Mouse (Mus musculus): ENCODE results near the gene Mcm5.

The Mcm5 gene

GRCm38 (mm10) chr8:75093399-75094156 lies 15.8 kb upstream of the Mcm5 start, which contains the start of gene Hmox1:
Gene Hmox1, plus strand, starts transcription at chr8:75093621.
- DNase-seq (ENCODE audit: low read depth, low spot score): peak; percentile 97

- no peak for DNase-seq (ENCODE audit: low read depth, low spot score)
Measured at GRCm38 (mm10) chr8:75102956-75103355, 6.4 kb upstream of the Mcm5 start.

DNA sequence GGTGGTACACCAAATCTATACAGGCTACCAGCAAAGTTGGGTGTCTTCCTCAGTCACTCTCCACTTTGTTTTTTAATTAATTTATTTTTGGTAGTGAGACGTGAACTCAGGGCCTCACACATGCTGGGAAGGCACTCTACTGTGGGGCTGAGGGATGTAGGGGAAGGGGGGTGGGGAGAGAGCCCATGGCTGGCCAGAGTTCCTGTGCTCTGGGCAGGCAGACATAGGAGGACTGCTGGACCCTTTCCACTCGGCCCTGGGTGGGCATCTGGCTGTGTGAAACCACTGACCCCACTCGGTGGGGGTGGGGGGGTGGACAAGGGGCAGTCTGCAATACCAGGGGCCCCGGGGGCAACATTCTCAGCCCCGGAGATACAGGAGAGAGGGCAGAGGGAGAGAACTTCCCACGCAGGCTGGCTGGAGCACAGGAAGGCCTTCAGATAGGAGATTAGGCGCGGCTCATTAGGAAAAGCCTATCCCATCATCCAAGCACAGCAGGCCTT lies 5.9 kb upstream of the Mcm5 start:
- no peak for DNase-seq (ENCODE audit: low read depth, low spot score)

GRCm38 (mm10) chr8:75108527-75109235 lies 688 bp upstream of the Mcm5 start:
- peak; percentile 91 for DNase-seq (ENCODE audit: low read depth, low spot score)

DNA sequence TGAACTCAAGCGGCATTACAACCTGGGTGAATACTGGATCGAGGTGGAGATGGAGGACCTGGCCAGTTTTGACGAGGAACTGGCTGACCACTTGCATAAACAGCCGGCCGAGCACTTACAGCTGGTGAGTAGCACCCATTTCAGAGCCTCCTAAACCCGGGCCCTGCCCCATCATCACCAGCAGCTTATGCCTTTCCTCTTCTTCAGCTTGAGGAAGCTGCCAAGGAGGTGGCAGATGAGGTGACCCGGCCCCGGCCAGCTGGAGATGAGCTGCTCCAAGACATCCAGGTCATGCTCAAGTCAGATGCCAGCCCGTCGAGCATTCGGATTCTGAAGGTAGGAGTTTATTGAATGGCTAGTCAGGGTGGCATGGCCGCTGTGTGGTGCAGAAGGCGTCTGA lies 724 bp downstream of the Mcm5 start:
- DNase-seq (ENCODE audit: low read depth, low spot score): no peak

GRCm38 (mm10) chr8:75118505-75118904 lies 9.1 kb downstream of the Mcm5 start:
- no peak for DNase-seq (ENCODE audit: low read depth, low spot score)

GRCm38 (mm10) chr8:75119287-75119686 lies 9.9 kb downstream of the Mcm5 start:
- DNase-seq (ENCODE audit: low read depth, low spot score): no peak

DNA sequence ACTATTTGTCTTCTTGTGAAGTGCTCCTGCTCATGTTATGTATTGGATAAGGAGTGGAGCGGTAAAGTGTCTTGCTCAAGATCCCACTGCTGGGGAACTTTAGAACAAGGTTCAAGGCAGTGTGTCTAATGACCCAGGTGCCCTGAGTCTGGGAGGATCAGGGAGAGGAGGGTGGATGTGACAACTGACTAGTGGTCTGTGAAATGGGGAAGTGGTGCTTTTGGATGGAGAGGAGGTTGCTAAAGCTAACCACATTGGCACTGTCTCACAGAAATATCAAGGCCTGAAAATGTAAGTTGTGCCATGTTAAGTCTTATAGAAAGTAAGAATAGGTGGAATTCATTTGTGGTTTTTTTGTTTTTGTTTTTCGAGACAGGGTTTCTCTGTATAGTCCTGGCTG lies 10.4 kb downstream of the Mcm5 start:
- DNase-seq (ENCODE audit: low read depth, low spot score): no peak

DNA sequence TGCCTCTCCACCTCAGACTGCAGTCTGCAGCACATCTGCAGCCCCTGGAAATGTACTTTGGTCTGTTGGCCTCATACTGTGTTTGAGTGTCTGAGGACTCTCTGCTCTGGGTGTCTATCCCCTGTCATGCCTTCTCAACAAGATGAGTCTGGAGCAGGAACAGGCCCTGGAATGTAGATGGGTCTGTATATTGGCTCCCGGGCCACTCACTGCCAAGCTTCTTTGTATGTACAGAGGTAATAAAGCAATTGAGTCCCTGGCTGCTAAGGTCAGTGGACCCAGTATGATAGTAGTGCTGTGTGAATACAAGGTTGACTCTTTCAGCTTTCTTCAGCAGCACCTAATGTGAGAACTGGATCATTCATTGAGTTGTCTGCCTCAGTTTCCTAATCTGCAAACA lies 18.0 kb downstream of the Mcm5 start:
- DNase-seq (ENCODE audit: low read depth, low spot score): no peak

DNA sequence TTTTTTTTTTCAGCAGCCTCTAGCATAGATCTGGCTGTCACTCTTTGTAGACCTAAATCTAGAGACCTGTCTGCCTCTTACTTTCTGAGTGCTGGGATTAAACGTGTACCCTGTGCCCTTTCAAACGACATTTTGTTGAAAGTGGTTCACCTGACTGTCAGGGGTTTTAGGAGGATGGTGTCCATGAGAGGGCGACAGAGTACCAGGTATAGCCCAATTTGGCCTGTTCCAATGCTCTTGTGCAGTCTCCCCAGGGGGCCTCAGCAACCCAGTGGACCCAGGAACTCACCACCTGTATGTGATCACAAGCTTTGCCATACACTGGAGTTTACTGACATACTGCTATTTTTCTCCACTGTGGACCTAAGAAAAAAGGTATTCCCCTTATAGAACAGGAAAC lies 23.1 kb downstream of the Mcm5 start:
- DNase-seq (ENCODE audit: low read depth, low spot score): peak; percentile 60

DNA sequence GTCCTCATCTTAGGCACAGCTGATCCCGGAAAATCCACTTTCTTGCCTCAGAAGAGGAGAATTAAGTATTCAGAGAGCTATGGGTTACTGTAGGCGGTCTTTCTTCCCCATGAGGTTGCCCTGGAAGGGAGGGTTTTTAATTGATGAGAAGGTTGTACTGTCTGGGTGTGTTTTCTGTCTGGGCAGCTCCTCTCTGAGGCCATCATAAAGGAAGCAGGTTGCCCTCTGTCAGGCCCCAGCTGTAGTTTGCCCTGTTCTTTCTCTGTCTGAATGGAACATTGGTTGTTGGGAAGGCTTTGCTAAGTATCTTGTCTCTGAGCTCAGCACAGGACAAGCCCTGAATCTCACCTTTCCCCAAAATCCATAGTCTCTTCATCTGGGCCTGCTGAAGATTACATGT lies 24.0 kb downstream of the Mcm5 start:
- no peak for DNase-seq (ENCODE audit: low read depth, low spot score)

DNA sequence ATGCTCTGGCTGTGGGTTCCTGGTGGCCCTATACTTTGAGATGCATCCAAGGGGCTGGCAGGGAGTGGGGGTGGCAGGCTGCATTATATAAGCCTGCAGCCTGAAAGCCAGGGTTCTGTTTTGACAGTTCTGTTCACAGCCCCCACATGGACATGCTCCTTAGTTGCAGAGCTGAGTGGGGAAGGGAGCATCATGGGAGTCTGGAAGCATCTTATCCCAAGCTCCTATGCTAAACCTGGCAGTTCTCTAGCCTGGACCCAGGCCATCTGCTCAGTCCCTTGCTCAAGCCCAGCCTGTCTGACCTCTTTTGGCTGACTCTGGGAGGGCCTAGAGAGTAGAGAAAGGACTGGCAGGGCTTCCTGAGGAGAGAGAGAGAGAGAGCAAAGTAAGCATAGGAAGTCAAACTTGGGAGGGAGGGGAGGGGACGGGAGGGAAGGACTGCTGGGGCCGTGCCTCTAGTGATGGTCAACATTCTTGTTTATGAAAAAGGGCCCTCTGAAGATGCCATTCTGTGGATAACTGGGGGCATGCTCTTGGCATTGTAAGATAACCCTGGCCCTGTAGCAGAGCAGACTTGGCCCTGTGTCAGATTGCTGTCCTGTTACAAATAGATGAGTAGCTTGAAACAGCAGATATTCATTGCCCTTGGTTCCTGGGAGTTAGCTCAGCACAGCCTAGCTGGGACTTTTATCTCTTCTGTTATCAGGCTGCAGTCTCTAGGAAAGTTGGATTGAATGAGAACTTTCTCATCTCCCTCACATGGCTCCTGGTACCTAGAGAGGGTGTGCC lies 25.4 kb downstream of the Mcm5 start:
- DNase-seq (ENCODE audit: low read depth, low spot score): no peak

GRCm38 (mm10) chr8:75135756-75136155 lies 26.4 kb downstream of the Mcm5 start:
- no peak for DNase-seq (ENCODE audit: low read depth, low spot score)

DNA sequence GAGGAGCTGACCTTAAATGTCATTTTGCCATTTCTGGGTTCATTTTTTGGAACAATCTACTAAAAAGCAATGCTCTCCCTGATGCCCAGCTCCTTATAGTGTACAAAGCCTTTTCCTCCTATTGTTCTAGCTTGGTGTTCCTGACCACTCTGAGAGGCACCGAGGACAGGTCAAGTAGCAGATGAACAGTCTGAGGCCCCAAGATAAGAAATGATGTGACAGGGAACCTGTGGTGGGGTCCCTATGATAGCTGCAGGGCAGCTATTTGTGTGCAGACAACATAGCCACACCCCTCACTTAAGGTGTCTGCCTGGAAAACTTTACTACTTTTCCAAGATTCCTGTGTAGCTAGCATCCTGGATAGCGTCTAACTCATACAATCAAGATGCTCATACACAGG lies 26.9 kb downstream of the Mcm5 start:
- DNase-seq (ENCODE audit: low read depth, low spot score): no peak

GRCm38 (mm10) chr8:75137536-75137935 lies 28.2 kb downstream of the Mcm5 start:
- DNase-seq (ENCODE audit: low read depth, low spot score): no peak

DNA sequence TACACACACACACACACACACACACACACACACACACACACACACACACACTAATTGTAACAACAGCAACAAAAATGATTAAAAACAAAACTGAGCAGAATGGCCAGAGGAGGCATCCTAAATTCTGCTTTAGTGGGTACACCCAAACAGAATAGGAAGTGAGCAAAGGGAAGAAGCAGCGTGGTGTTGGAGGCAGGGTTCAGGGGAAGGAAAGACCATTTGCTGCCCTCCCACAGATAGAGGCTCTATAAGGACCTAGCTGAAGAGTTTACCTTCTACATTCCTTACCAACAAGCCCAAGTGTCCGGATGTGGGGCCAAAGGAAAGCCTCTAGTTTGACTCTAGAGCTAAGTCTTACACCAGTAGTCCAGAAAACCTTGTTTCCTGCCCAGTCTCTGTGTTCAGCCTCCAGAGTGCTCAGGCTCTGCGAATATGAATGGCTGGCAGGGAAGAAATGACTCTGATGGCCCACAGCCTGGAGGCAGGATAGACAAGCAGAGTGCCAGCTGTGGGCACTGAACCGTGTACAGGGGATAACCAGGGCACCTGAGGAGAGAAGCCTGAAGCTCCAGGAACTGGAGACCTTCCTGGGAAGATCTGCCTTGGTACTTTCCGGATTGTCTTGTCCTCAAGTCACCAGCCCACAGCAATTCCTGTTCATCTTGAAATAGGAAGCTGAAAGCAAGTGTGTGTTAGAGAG lies 41.7 kb downstream of the Mcm5 start:
- no peak for DNase-seq (ENCODE audit: low read depth, low spot score)

GRCm38 (mm10) chr8:75151743-75152142 lies 42.4 kb downstream of the Mcm5 start:
- DNase-seq (ENCODE audit: low read depth, low spot score): no peak

GRCm38 (mm10) chr8:75152505-75153082 lies 43.2 kb downstream of the Mcm5 start:
- DNase-seq (ENCODE audit: low read depth, low spot score): no peak

- no peak for DNase-seq (ENCODE audit: low read depth, low spot score)
Measured at GRCm38 (mm10) chr8:75154855-75155478, 45.6 kb downstream of the Mcm5 start.

DNA sequence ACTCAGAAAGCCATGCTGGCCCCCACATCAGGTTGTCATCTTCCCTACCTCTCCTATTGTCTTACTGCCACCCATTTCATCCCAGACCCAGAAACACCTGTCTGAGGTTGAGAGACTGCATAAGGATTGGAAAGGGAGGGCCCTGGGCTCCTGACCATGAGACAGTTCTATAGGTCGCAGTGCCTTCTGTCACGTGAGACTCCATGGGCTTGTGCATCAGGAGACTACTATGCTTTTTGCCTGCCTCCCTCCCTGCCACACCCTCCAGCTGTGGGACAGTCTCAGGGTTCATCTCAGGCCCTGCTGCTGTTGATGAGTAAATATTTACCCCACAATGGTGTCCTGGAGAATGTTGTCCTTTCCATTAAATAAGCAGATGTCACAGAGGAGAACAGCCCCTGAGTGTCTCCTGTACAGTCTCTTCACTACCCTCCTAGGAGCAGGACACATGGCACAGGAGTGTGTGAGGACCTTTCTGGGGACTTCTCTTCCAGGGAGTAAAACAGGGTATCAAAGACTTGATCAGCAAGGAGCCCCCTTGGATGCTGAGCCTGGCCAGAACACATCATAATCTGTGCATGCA lies 46.5 kb downstream of the Mcm5 start:
- no peak for DNase-seq (ENCODE audit: low read depth, low spot score)

Measured in ZHBTc4 (cell line).